Mouse (Mus musculus) B cell, adult 2 months (primary cell): ENCODE measurements at regions not wholly inside any gene's neighbourhood (a gene's known extent, or its start where the extent isn't known, plus 50 kb on each side); places are given as distances from the start of the nearest gene placed in this dataset.

Experiments
- DNase-seq, 2 experiments: peaks; one replicate each; pipeline ENCODE4 v3.0.0; 2022

GRCm38 (mm10) chr1:71996828-71997227, 215.3 kb downstream of the Mreg start:
- no peak for DNase-seq

GRCm38 (mm10) chr1:71996234-71996619, 215.9 kb downstream of the Mreg start:
- DNase-seq: no peak

GRCm38 (mm10) chr1:71995573-71996233, 216.4 kb downstream of the Mreg start:
- DNase-seq: no peak

GRCm38 (mm10) chr1:71990936-71991335, 221.2 kb downstream of the Mreg start:
- DNase-seq: no peak

- DNase-seq: no peak
Measured at GRCm38 (mm10) chr1:71988086-71988485, 224.0 kb downstream of the Mreg start.

- DNase-seq: no peak
Measured at GRCm38 (mm10) chr1:71986047-71986446, 226.1 kb downstream of the Mreg start.

GRCm38 (mm10) chr1:71983786-71984185, 228.3 kb downstream of the Mreg start:
- no peak for DNase-seq

GRCm38 (mm10) chr1:71982423-71983262, 229.5 kb downstream of the Mreg start:
- DNase-seq: no peak

GRCm38 (mm10) chr1:71980624-71981023, 231.5 kb downstream of the Mreg start:
- no peak for DNase-seq

- no peak for DNase-seq
Measured at GRCm38 (mm10) chr1:71979261-71979660, 232.8 kb downstream of the Mreg start.

- no peak for DNase-seq
Measured at GRCm38 (mm10) chr1:71977361-71977760, 234.7 kb downstream of the Mreg start.

- no peak for DNase-seq
Measured at GRCm38 (mm10) chr1:71974715-71975114, 237.4 kb downstream of the Mreg start.

GRCm38 (mm10) chr1:71971943-71972342, 240.2 kb downstream of the Mreg start:
- no peak for DNase-seq

GRCm38 (mm10) chr1:71970771-71971170, 241.3 kb downstream of the Mreg start:
- DNase-seq: no peak

- no peak for DNase-seq
Measured at GRCm38 (mm10) chr1:71967574-71968104, 244.5 kb downstream of the Mreg start.

GRCm38 (mm10) chr1:71964450-71965126, 247.5 kb downstream of the Mreg start:
- DNase-seq: no peak

- DNase-seq: peak; percentile 18 to 23
Measured at GRCm38 (mm10) chr1:71956940-71957339, 255.2 kb downstream of the Mreg start.

- DNase-seq: no peak
Measured at GRCm38 (mm10) chr1:71955331-71955730, 256.8 kb downstream of the Mreg start.

- no peak for DNase-seq
Measured at GRCm38 (mm10) chr1:71953292-71953691, 258.8 kb downstream of the Mreg start.

- no peak for DNase-seq
Measured at GRCm38 (mm10) chr1:71949549-71949948, 262.6 kb downstream of the Mreg start.

GRCm38 (mm10) chr1:71948686-71949085, 263.4 kb downstream of the Mreg start:
- DNase-seq: no peak

GRCm38 (mm10) chr1:71947506-71947905, 264.6 kb downstream of the Mreg start:
- DNase-seq: no peak

GRCm38 (mm10) chr1:71946911-71947310, 265.2 kb downstream of the Mreg start:
- DNase-seq: no peak
